Mouse (Mus musculus): Measurements from ENCODE around the gene Stat6.

- TF ChIP-seq POLR2A (IDR thresholded peaks at IDR 0.05; ENCODE audit: insufficient read depth, low read length) (no peak), CTCF (IDR thresholded peaks at IDR 0.05; ENCODE audit: low read depth, low read length) (no peak), EP300 (IDR thresholded peaks at IDR 0.05; ENCODE audit: insufficient read depth, low read depth, low read length) (no peak)
Measured at GRCm38 (mm10) chr10:127599779-127600541, 42.8 kb upstream of the Stat6 start.

All from ES-Bruce4 (cell line).